Mouse (Mus musculus) naive thymus-derived CD4-positive, alpha-beta T cell, adult 5 months (primary cell): ENCODE results near the gene Diablo. TPM values are rescaled to one million over a fixed set of nuclear protein-coding genes. Genes with fewer than 3 reads are reported as not detected.

Experiments
- polyA plus RNA-seq: library from polyadenylated mRNA; unstranded; fragments of 100-300 nt; shearing (Covaris generic); gene quantifications from one replicate; pipeline ENCODE4 v1.2.1, GENCODE M21; 2017

The Diablo gene
- polyA plus RNA-seq, result 94.6 TPM

DNA sequence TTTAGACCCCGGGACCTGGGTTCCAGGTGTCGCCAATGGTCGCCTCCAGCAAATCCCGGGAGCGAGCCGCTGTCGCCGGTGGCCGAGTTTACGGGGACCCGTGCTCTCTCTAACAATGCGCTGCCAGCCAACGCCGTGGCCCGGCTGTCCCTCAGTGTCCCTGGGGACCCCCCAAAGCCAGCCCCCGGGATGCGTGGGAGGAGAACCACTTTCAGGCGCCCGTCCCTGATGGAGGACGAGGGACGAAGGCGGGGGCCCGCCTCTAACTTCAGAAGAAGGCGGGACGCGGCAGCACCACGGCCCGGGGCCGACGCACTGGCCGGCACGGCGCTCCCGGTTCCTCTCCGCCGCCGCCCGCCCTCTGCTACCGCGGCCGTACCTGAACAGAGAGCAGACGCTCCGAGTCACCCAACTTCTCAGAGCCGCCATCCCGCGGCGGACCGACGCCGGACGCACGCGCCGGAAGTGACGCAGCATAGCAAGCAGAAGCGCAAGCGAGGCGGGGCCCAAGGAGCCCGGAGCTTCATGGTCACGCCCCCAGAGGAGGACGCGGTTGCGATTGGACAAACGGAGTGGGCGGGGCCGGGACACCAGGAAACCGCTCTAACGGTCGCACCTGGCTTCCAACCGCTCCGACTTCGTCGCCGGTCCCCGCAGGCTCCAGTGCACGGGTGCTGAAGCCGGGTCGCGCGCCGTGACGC, at the start of gene Diablo:
TSS of gene Diablo (minus strand) at position 485 of the 701 bp plus-strand sequence.

DNA sequence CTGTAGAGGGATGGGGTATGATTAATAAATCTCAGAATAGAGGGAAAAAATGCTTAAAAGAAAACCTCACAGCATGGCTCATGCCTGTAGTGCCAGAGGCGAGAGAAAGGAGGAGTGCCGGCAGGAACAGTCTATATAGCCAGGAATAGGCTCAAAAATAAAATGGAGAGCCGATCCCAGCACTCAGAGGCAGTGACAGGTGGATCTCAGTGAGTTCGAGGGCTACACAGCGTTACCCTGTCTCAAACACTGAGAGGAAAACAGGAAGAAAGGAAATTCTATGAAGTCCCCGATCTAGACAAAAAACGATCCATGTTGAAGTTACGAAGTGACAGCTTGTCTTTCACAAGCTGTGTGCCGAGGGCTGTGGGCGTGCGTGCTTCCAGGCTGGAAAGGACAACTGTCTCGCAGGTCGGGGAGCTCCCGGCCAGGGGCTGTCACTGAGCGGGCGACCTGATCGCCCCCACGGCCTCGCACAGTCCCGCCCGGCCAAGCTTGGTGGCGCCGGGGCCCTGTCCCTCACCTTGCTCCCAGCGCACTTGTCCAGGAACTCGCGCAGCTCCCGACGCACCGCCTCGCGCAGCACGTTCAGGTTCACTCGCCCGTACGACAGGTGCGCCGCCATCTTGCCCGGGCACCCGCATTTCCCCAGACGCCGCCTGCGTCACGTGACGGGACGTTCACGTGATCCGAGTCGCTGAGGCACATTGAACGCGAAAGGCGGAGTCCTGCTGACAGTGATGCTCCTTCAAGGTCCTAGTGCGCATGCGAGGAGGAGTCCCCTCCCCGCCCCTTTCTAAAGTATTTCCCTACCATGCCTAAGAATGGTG, 48.6 kb upstream of the Diablo start, which contains the start of gene Vps33a:
TSS of gene Vps33a (minus strand) at position 682 of the 830 bp plus-strand sequence.

DNA sequence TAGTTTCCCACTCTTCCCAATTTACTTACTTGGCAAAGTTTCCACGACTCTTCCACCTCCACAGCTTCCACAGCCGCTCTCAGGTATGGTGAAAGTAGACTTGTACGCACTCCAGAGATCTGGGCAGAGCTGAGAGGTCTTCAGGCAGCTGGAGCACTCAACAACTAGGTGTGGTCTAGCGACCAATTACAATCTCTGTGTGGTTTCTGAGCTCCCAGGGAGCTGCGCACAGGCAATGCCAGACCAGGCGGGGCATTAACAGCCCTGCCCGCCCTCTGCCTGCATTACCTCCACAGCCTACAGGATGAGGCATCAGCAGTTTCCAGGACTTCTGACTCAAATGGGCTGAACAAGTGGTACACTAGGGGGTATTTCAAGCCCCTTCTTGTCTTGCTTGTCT, 1.3 kb upstream of the Diablo start, which contains the start of gene Gm49027:
TSS of gene Gm49027 (minus strand) at position 208 of the 400 bp plus-strand sequence.

DNA sequence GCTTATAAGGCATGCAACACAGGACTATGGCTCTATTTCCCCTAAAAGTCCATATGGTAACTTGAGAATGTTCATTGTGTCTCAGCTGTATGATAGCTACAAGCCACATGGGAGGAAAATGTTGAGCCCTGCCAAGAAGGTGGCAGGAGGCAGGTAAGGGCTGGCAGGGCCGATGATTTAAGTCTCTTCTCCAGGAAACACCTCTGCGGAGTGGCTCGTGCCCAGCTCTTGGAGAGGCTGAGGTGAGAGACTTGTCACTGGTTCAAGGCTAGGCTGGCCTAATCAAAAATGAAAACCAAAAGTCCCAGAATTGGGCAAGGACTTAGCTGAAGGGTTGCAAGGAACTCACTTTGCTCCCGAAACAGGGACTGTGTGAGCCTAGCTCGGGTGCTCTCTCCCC, 13.8 kb downstream of the Diablo start, which contains the start of gene B3gnt4:
TSS of gene B3gnt4 (plus strand) at position 301 of the 400 bp plus-strand sequence.

DNA sequence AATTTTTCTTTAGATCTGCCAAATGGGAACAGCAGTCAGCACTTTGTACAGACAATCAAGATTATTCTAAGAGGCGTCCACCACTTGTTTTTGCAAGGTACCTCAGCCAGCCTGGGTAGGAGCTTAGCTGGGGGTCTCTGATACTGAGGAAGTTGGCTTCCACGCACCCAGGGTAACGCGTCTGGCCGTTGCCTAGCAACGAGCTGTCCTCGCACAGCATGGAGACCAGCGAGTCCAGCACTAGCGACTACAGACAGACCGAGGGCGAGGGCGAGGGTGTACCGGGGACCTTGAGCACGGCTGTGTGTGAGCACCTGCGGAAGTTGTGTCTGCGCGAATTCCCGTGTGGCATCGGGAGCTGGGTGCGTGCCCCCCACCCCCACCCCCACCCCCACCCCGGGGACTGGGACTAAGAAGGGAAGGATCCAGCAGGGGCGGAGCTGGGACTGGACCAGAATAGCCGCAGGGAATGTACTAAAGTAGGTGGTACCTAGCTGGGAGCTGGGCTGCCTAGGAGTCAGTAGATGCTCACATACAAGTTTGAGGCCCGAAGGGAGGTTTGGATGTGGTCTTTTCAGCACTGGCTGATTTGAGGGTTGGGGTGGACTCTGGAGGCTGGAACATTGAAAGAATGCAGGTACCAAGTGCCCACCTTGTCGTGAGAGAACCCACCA, 34.7 kb downstream of the Diablo start, which contains the start of the genes Lrrc43 and Il31:
TSS of gene Lrrc43 (plus strand) at position 194 of the 674 bp plus-strand sequence.
TSS of gene Il31 (minus strand) at position 378 of the 674 bp plus-strand sequence.

Other genes starting within 250 kb of the Diablo start
- gene Bcl7a, start 180.3 kb downstream of the Diablo start, polyA plus RNA-seq, result 5.7 TPM
- gene Mlxip, start 129.4 kb downstream of the Diablo start, polyA plus RNA-seq, result 78.5 TPM
- not detected for gene Lrrc43, start 34.9 kb downstream of the Diablo start, polyA plus RNA-seq
- not detected for gene Il31, start 34.7 kb downstream of the Diablo start, polyA plus RNA-seq
- 0.27 TPM for gene B3gnt4, start 13.7 kb downstream of the Diablo start, polyA plus RNA-seq
- not detected for gene Gm49027, start 1.3 kb upstream of the Diablo start, polyA plus RNA-seq
- 45.0 TPM for gene Vps33a, start 48.9 kb upstream of the Diablo start, polyA plus RNA-seq
- 196 TPM for gene Clip1, start 160.4 kb upstream of the Diablo start, polyA plus RNA-seq
- 75.6 TPM for gene Zcchc8, start 196.9 kb upstream of the Diablo start, polyA plus RNA-seq
- 290 TPM for gene Rsrc2, start 225.2 kb upstream of the Diablo start, polyA plus RNA-seq
- gene Kntc1, start 225.5 kb upstream of the Diablo start, polyA plus RNA-seq, result 1.2 TPM